Mouse (Mus musculus): Measurements from ENCODE around the gene Fancg. TPM values are rescaled to one million over a fixed set of nuclear protein-coding genes. Genes with fewer than 3 reads are reported as not detected.
"Not testable (repeated sequence)": the region's sequence is repeated elsewhere in the genome, so short reads cannot be mapped to it uniquely, and the experiment has no call there.

Fancg gene
- polyA plus RNA-seq, 1 experiment from 2014 or later = 32.8 TPM

DNA sequence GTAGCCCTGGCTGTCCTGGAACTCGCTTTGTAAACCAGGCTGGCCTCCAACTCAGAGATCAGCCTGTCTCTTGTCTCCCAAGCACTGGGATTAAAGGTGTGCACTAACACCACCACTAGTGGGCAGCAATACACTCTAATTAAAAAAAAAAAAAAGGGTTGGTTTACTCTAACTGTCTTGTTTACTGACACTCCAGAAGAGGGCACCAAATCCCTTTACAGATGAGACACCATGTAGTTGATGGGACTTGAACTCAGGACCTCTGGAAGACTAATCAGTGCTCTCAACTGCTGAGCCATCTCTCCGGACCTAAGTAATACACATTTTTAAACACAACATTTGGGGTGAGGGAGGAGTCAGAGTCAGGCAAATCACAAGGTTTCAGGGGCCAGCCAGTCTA is 4.5 kb downstream of the Fancg start:
- 49% methylated on average over 2 of the region's 2 CpGs for WGBS
- H3K9ac ChIP-seq (replicated peaks; ENCODE audit: low read depth, low read length) = no peak overlapping the region
- no peak overlapping the region for H3K4me3 ChIP-seq (replicated peaks; ENCODE audit: low read length)

DNA sequence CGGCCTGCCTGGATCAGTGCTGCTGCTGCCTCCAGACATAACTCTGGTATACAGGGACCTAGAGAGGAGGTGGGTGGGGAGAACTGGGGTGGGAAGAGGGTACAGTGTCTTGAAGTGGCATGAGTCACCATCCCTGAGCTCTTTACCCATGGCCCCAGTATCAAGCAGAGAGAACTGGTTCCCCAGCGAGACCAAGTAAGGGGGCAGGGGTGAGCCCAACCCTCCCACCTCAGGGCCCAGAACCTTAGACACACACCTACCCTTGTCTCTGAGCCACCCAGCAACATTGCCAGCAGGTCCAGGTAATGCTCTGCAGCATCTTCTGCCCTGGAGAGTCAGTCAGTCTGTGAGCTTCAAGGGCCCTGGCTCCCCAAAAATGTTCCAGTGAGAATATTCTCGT is 5.4 kb downstream of the Fancg start:
- 96% methylated on average over 3 of the region's 3 CpGs for WGBS
- H3K4me1 ChIP-seq (replicated peaks; ENCODE audit: control insufficient read depth, insufficient read depth, low read length) = peaks cover 9% of the 10 kb centered on the region
- no peak overlapping the region for H3K27ac ChIP-seq (ENCODE audit: low read length)
- H3K36me3 ChIP-seq (ENCODE audit: control insufficient read depth, insufficient read depth) = no peaks in the 10 kb centered on the region
- H3K4me3 ChIP-seq (replicated peaks; ENCODE audit: low read length) = no peak overlapping the region
- H3K9ac ChIP-seq (replicated peaks; ENCODE audit: low read depth, low read length) = no peak overlapping the region
- H3K27me3 ChIP-seq (replicated peaks; ENCODE audit: control insufficient read depth, insufficient read depth, low read length) = no peaks in the 10 kb centered on the region
- H3K9me3 ChIP-seq (ENCODE audit: control insufficient read depth, low read length) = no peaks in the 10 kb centered on the region
- H3K4me2 ChIP-seq (ENCODE audit: low read length) = no peak overlapping the region
- no peak for ATAC-seq

More for the DNA sequence above, 4.5 kb downstream of the Fancg start:
- peaks cover 11% of the 10 kb centered on the region for H3K4me1 ChIP-seq (replicated peaks; ENCODE audit: control insufficient read depth, insufficient read depth, low read length)
- H3K4me2 ChIP-seq (ENCODE audit: low read length) = no peak overlapping the region
- no peaks in the 10 kb centered on the region for H3K9me3 ChIP-seq (ENCODE audit: control insufficient read depth, low read length)
- H3K36me3 ChIP-seq (ENCODE audit: control insufficient read depth, insufficient read depth) = no peaks in the 10 kb centered on the region
- H3K27ac ChIP-seq (ENCODE audit: low read length) = no peak overlapping the region
- no peaks in the 10 kb centered on the region for H3K27me3 ChIP-seq (replicated peaks; ENCODE audit: control insufficient read depth, insufficient read depth, low read length)
- ATAC-seq = no peak

DNA sequence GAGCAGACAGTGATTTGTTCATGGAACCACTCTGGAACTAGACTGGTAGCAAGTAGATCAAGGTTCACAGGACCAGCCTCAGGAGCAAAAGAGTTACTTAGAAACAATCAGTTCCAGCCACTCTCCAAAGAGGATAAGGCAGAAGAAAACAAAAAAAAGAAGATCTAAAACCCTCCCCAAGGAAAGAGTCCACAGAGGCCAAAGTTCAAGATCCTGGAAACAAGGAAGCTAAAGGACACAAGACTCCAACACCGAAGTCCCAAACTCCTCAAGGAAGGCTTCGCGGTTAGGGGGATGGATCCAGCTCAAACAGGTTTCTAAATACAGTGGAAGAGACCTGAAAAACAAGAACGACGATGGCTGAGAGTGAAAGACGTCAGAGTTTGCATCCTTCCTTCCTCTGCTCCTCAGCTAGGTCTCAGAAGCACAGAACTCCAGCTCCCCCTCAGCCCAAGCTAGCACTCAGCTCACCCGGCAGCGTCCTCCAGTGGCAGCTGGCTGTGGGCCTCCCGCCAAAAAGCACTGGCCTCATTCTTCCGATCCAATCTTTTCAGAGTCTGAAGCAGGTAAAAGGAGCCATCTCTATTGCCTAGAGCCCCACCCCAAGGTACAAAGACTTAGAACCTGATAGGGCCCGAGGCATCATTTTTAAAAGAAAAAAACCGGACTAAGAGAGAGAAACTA is 7.4 kb downstream of the Fancg start:
- no peak for ATAC-seq
- H3K27me3 ChIP-seq (replicated peaks; ENCODE audit: control insufficient read depth, insufficient read depth, low read length) = no peaks in the 10 kb centered on the region
- H3K4me2 ChIP-seq (ENCODE audit: low read length) = no peak overlapping the region
- 73% methylated on average over 12 of the region's 12 CpGs for WGBS
- H3K4me3 ChIP-seq (replicated peaks; ENCODE audit: low read length) = no peak overlapping the region
- no peaks in the 10 kb centered on the region for H3K9me3 ChIP-seq (ENCODE audit: control insufficient read depth, low read length)
- no peaks in the 10 kb centered on the region for H3K36me3 ChIP-seq (ENCODE audit: control insufficient read depth, insufficient read depth)
- no peak overlapping the region for H3K27ac ChIP-seq (ENCODE audit: low read length)
- H3K9ac ChIP-seq (replicated peaks; ENCODE audit: low read depth, low read length) = no peak overlapping the region
- peaks cover 13% of the 10 kb centered on the region for H3K4me1 ChIP-seq (replicated peaks; ENCODE audit: control insufficient read depth, insufficient read depth, low read length)

DNA sequence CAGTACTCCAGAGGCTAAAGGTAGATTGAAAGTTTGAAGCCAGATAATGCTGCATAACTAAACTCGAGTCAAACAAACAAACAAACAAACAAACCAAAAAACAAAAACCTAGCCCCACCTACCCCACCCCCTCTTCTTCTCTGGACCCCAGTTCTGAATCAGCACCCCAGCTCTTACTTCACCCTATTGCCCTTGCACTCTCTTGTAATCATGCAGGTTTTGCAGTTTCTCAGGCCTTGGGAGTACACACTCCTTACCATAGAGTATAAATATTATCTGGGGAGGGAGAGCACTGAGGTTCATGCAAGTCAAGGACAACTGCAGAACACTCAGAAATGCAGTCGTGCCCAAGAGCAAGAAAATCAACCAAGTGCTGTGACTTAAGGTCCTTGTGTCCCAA is 9.0 kb downstream of the Fancg start:
- 100% methylated on average over 2 of the region's 2 CpGs for whole genome bisulfite sequencing
- Histone ChIP-seq H3K4me3 (replicated peaks; ENCODE audit: low read length) (no peak overlapping the region), H3K4me1 (replicated peaks; ENCODE audit: control insufficient read depth, insufficient read depth, low read length) (peaks cover 22% of the 10 kb centered on the region), H3K9ac (replicated peaks; ENCODE audit: low read depth, low read length) (no peak overlapping the region), H3K27me3 (replicated peaks; ENCODE audit: control insufficient read depth, insufficient read depth, low read length) (no peaks in the 10 kb centered on the region), H3K36me3 (ENCODE audit: control insufficient read depth, insufficient read depth) (no peaks in the 10 kb centered on the region), H3K27ac (ENCODE audit: low read length) (peak overlapping the region; percentile 92), H3K4me2 (ENCODE audit: low read length) (no peak overlapping the region), H3K9me3 (ENCODE audit: control insufficient read depth, low read length) (no peaks in the 10 kb centered on the region)
- ATAC-seq = no peak

DNA sequence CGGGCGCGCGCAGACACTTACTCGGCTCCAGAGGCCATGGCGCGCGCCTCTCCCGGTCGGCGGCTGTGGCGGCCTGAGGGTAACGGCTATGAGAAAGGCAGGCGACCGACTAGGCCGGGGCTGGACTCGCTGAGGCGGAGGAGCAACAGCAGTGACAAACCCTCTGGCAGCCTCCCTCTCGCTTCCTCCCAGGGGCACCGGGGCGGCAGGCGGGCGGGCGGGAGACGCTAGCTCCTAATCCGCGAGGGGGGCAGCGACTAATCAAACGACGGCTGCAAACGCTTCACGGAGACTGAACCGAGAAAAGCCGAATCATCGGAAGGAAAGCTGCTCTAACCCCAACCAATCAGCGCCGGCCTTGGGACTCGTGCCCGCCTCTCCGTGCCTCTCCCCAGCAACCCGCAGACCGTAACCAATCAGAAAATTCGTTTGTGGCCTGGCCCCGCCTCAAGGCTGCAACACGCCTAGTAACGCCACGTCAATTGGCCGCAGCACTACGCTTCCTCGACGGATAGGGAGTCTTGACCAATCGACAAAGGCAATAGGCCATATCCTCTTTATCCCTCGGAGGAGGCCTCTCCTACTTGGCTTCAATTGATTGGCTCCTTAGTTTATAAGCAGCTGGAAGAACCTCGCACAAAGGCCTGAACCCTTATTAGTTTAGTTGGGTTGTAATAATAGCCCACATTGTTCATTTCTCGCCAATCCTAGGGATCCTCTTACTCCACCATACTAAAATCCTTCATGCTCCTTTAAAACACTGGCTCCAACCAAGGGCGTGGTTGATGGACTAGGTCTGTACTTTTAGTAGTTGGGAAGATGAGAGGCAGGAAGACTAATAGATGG is 9.9 kb downstream of the Fancg start, which contains the start of gene Vcp:
Vcp (minus strand) TSS at position 367 of the 846 bp plus-strand sequence.
- not testable (repeated sequence) for H3K27me3 ChIP-seq (replicated peaks; ENCODE audit: control insufficient read depth, insufficient read depth, low read length); H3K9me3 ChIP-seq (ENCODE audit: control insufficient read depth, low read length); H3K36me3 ChIP-seq (ENCODE audit: control insufficient read depth, insufficient read depth)
- WGBS = under 1% methylated on average over 47 of the region's 56 CpGs
- Histone ChIP-seq H3K4me1 (replicated peaks; ENCODE audit: control insufficient read depth, insufficient read depth, low read length) (peaks cover 22% of the 10 kb centered on the region), H3K9ac (replicated peaks; ENCODE audit: low read depth, low read length) (peak within 1 kb of the TSS; percentile 96), H3K4me3 (replicated peaks; ENCODE audit: low read length) (peak within 1 kb of the TSS; percentile 98), H3K4me2 (ENCODE audit: low read length) (peak within 1 kb of the TSS; percentile 85), H3K27ac (ENCODE audit: low read length) (peak within 1 kb of the TSS; percentile 99)
- ATAC-seq = peak; percentile 98

DNA sequence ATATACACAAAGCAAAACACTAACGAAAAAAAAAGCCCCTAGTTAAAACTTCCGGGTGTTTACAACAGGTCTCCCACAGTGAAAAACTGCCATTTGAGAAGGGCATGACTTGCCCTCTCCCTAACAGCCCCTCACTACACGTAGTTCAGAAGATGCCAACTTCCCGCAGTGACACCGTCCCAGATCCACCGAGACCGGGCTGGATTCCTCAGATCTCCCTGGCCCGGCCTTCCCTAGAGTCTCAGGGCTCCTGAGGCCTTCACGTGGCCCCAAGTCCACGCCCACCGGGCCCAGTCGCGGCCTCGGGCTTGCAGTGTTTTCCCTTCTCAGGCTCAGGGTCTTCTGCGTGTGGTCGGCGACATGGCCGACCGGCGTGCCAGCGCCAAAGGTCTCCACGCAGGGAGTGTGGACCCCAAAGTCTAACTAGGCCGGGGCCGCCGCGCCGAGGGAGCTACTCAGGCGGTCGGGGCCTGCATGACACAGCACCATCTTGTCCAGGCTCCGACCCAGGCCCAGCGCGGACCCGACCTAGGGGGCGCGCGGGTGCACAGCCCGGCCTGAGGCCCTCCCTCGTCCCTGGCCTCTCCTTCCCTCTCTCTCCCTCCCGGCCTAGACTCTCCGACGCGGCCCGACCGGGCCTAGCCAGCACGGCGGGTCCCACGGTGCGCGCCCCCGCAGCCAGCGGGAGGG is 10.7 kb downstream of the Fancg start:
- H3K27ac ChIP-seq (ENCODE audit: low read length) = peak overlapping the region; percentile 99
- H3K36me3 ChIP-seq (ENCODE audit: control insufficient read depth, insufficient read depth) = peaks cover 7% of the 10 kb centered on the region; the same call in 1 of the 2 replicates
- ATAC-seq = peak; percentile 61
- no peaks in the 10 kb centered on the region for H3K27me3 ChIP-seq (replicated peaks; ENCODE audit: control insufficient read depth, insufficient read depth, low read length)
- H3K9me3 ChIP-seq (ENCODE audit: control insufficient read depth, low read length) = no peaks in the 10 kb centered on the region
- peak overlapping the region; percentile 98 for H3K4me3 ChIP-seq (replicated peaks; ENCODE audit: low read length)
- peak overlapping the region; percentile 85 for H3K4me2 ChIP-seq (ENCODE audit: low read length)
- peaks cover 22% of the 10 kb centered on the region for H3K4me1 ChIP-seq (replicated peaks; ENCODE audit: control insufficient read depth, insufficient read depth, low read length)
- under 1% methylated on average over 51 of the region's 51 CpGs for WGBS
- H3K9ac ChIP-seq (replicated peaks; ENCODE audit: low read depth, low read length) = peak overlapping the region; percentile 96

DNA sequence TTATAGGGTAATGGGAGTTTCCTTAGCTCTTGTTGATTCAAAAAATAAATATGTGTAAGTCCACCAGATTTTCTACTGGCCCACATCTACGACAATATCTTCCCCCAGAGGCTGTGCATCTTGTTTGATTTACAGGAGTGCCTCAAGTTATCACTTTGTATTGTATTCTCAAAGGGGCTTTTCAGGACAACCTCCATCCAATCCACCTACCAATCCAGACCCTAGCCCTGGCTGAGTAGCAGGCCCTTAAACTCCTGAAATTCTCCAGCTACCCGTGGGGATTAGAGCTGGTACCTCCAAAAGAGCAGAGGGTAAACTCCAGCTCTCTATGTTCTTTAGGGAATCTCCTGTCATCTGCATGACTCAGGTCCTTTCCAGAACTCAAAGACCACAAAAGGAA is 12.3 kb downstream of the Fancg start:
- Histone ChIP-seq H3K4me3 (replicated peaks; ENCODE audit: low read length) (no peak overlapping the region), H3K27me3 (replicated peaks; ENCODE audit: control insufficient read depth, insufficient read depth, low read length) (no peaks in the 10 kb centered on the region), H3K4me1 (replicated peaks; ENCODE audit: control insufficient read depth, insufficient read depth, low read length) (peaks cover 22% of the 10 kb centered on the region), H3K9me3 (ENCODE audit: control insufficient read depth, low read length) (no peaks in the 10 kb centered on the region), H3K4me2 (ENCODE audit: low read length) (peak overlapping the region; percentile 85), H3K9ac (replicated peaks; ENCODE audit: low read depth, low read length) (no peak overlapping the region), H3K36me3 (ENCODE audit: control insufficient read depth, insufficient read depth) (peaks cover 22% of the 10 kb centered on the region), H3K27ac (ENCODE audit: low read length) (no peak overlapping the region)
- no peak for ATAC-seq
- WGBS = 61% methylated on average over 2 of the region's 2 CpGs

DNA sequence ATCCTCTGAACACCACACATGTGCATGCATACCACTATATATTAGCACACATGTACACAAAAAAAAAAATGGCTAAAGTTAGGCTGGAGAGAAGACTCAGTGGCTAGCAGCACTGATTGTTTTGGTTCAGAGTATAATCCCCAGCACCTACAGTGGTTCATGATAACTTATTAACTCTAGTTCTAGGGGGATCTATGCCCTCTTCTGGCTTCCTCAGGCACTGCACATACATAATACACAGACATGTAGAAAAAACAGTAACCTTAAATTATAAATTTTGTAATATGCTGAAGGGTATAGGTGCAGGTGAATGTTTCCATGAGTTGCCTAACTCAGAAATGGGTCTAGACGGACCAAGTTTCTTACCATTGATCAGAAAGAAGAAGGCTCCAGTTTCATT is 22.0 kb downstream of the Fancg start:
- H3K4me1 ChIP-seq (replicated peaks; ENCODE audit: control insufficient read depth, insufficient read depth, low read length) = no peaks in the 10 kb centered on the region
- no peak for ATAC-seq
- 84% methylated on average over 1 of the region's 1 CpGs for WGBS

DNA sequence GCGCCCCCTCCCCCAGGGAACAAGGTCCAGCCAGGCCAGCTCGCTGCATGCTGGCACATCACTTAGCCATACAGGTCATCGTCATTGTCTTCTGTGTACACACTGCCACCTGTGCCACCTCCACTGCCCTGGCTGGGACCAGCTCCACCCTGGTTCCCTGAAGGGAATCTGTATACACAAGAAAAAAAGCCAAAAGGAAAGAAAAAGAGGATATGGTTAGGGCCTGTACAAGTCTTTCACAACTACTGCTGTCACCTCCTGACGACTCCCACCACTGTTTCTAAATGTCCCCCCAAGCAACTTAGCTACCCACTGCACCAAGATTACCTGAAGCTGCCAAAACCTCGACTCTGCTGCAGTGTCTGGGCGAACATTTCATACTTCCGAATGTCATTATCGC is 29.8 kb downstream of the Fancg start:
- H3K9me3 ChIP-seq (ENCODE audit: control insufficient read depth, low read length); H3K4me2 ChIP-seq (ENCODE audit: low read length); ATAC-seq; H3K4me1 ChIP-seq (replicated peaks; ENCODE audit: control insufficient read depth, insufficient read depth, low read length); H3K27me3 ChIP-seq (replicated peaks; ENCODE audit: control insufficient read depth, insufficient read depth, low read length); H3K4me3 ChIP-seq (replicated peaks; ENCODE audit: low read length); H3K9ac ChIP-seq (replicated peaks; ENCODE audit: low read depth, low read length); H3K27ac ChIP-seq (ENCODE audit: low read length): not testable (repeated sequence)
- 93% methylated on average over 6 of the region's 8 CpGs for WGBS
- H3K36me3 ChIP-seq (ENCODE audit: control insufficient read depth, insufficient read depth) = peaks cover 44% of the 10 kb centered on the region

More for the DNA sequence above, 22.0 kb downstream of the Fancg start:
- Histone ChIP-seq H3K27me3 (replicated peaks; ENCODE audit: control insufficient read depth, insufficient read depth, low read length) (no peaks in the 10 kb centered on the region), H3K9ac (replicated peaks; ENCODE audit: low read depth, low read length) (no peak overlapping the region), H3K4me3 (replicated peaks; ENCODE audit: low read length) (no peak overlapping the region), H3K27ac (ENCODE audit: low read length) (no peak overlapping the region), H3K4me2 (ENCODE audit: low read length) (no peak overlapping the region), H3K9me3 (ENCODE audit: control insufficient read depth, low read length) (no peaks in the 10 kb centered on the region), H3K36me3 (ENCODE audit: control insufficient read depth, insufficient read depth) (peaks cover 70% of the 10 kb centered on the region)

Measured in forebrain, embryonic 16.5 days (tissue).